Mouse (Mus musculus): ENCODE measurements around the gene Polr1a. TPM values are rescaled to one million over a fixed set of nuclear protein-coding genes. Genes with fewer than 3 reads are reported as not detected.
"Not testable (repeated sequence)": the region's sequence is repeated elsewhere in the genome, so short reads cannot be mapped to it uniquely, and the experiment has no call there.

The Polr1a gene
- 10 to 100 TPM; 32.3 to 35.7 TPM for total RNA-seq (2021)

GRCm38 (mm10) chr6:71908481-71909381 lies at the start of gene Polr1a, which contains the start of gene Ptcd3:
Polr1a (plus strand) TSS chr6:71909053.
Ptcd3 (minus strand) TSS chr6:71908750.
- peak; percentile 95 for DNase-seq

GRCm38 (mm10) chr6:71867751-71868150 lies 41.1 kb upstream of the Polr1a start:
- no peak for DNase-seq

- DNase-seq: no peak
Measured at GRCm38 (mm10) chr6:71868809-71869208, 40.0 kb upstream of the Polr1a start.

DNA sequence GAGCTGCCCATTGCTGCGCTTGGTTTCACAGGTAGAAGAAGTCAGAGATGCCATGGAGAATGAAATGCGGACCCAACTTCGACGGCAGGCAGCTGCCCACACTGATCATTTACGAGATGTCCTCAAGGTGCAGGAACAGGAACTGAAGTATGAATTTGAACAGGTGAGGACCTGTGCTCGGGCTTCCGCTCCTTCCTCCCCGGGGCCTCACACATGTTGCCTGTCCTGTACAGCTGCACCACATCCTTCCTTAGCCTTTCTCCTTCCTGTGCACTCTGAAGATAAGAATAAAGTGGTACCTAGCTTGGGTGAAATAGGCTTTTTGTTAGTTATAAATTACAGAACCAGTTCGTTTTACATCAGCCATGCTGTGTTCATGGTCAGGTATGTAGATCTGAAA lies 37.5 kb upstream of the Polr1a start:
- no peak for DNase-seq

- no peak for DNase-seq
Measured at GRCm38 (mm10) chr6:71877965-71878760, 30.7 kb upstream of the Polr1a start.

DNA sequence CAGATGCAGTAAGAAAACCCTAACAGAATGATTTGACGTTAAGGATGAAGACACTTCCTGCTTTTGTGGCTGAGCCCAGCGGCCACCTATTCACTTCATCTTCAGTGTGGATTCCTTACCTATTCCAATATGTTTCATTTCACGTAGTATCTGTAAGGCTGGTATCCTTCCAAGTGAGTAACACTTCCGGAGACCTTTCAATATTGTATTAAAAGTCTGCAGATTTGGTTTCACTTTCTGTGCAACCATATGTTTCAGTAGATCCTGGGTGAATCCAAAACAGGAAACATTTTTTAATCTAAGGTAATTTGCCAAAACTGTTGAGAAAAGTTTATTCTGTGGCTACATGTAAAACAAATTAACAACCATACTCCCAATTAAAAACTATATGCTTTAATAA lies 15.6 kb upstream of the Polr1a start:
- DNase-seq: no peak

- DNase-seq: no peak
Measured at GRCm38 (mm10) chr6:71907702-71908235, 1.1 kb upstream of the Polr1a start.

DNA sequence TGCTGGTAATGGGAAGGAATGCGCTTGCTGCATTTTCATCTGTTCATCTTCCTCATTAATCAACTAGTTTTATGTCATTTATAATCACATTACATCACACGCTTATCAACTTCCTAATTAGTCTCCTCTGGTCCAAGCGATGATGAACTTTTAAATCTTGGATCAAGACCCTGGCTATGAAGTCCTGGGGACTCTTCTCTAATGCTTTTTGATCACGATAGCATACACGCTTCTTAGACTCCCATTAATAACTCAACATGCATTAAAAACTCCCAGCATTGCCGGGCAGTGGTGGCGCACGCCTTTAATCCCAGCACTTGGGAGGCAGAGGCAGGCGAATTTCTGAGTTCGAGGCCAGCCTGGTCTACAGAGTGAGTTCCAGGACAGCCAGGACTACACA lies 531 bp downstream of the Polr1a start:
- no peak for DNase-seq

GRCm38 (mm10) chr6:71909840-71910239 lies 987 bp downstream of the Polr1a start:
- no peak for DNase-seq

DNA sequence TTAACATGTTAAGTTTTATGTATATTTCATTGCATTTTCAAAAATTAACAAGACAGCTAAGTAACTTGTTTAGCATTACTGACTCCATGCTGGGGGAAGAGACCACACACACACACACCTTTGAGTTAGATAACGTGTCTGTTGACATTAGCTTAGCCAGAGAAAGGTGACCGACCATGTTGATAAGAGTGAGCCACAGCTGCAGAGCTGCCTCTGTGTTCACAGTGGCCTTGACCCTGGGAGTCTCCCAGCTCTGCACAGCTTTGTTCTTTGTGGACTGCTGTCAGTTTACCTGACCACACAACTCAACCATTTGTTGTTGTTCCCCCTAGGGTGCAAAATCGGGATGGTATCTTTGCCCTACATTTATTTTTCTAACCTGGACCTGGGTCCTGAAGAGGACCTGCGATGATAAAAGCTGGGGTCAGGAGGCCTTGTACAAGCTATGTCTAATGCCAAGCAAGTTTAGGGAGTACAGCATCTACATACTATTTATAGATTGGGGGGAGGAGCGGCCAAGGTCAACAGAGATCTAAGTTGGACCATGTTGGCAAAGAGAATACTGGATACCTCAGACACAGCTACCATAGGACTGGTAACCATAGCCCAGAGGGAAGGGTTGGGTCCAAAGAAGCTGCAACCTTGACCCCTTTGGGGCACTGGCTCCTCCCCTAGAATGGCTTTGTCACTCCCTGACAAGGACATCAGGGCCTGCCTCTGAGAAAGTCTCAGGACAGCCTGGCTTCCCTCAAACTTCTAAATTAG lies 3.0 kb downstream of the Polr1a start:
- DNase-seq: no peak

- DNase-seq: no peak
Measured at GRCm38 (mm10) chr6:71920752-71921151, 11.9 kb downstream of the Polr1a start.

- not testable (repeated sequence) for DNase-seq
Measured at GRCm38 (mm10) chr6:71925233-71925632, 16.4 kb downstream of the Polr1a start.

GRCm38 (mm10) chr6:71927911-71928310 lies 19.1 kb downstream of the Polr1a start:
- DNase-seq: peak; percentile 78

GRCm38 (mm10) chr6:71930053-71930452 lies 21.2 kb downstream of the Polr1a start:
- no peak for DNase-seq

DNA sequence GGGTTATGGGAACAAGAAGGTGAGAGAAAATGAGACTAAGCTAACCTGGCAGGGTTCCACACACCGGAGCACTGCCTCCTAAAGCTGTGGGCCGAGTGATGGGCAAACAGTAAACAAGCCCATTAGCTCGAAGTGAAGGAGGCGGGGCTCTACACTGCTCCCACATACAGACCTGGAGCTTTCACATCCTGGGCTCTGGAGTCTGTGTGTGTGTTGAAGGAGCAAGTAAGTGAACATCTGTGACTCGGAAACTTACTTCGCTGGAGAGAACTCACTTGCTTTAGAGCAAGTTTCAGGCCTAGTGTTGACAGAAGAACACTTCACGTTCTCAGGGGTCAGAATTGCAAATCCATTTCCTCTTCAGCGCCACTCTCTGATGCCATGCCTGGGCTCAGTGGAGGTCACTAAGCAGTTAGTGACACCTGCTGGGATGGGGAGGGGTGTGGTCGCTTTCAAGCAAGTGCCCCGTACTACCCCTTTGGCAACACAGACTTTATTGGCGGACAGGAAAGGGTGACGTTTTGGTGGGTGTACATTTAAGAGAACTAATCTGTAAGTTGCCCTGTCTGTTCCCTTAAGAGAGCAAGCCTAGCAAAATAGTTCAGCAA lies 22.1 kb downstream of the Polr1a start:
- DNase-seq: no peak

- no peak for DNase-seq
Measured at GRCm38 (mm10) chr6:71932347-71932746, 23.5 kb downstream of the Polr1a start.

- peak; percentile 63 for DNase-seq
Measured at GRCm38 (mm10) chr6:71934081-71934556, 25.3 kb downstream of the Polr1a start.

- DNase-seq: peak; percentile 28
Measured at GRCm38 (mm10) chr6:71935737-71936136, 26.9 kb downstream of the Polr1a start.

- DNase-seq: no peak
Measured at GRCm38 (mm10) chr6:71940912-71941311, 32.1 kb downstream of the Polr1a start.

DNA sequence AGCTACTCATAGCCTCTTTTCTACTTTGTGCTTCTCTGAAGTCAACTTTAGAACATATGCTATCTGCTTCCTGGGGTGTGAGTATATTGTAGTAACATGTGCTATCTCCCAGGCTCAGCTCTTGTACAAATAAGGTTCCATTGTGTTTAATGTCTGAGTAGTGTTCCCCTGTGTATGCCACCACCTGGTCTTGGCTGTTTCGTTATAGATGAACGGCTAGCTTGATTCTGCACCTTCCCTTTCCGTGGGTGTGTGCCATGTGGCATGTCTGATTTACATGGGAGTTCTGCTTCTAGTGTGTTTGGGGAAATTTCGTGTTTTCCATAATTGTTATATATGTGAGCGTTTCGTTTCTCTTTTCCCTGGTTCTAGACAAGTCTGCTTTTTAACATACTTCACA lies 36.2 kb downstream of the Polr1a start:
- no peak for DNase-seq

DNA sequence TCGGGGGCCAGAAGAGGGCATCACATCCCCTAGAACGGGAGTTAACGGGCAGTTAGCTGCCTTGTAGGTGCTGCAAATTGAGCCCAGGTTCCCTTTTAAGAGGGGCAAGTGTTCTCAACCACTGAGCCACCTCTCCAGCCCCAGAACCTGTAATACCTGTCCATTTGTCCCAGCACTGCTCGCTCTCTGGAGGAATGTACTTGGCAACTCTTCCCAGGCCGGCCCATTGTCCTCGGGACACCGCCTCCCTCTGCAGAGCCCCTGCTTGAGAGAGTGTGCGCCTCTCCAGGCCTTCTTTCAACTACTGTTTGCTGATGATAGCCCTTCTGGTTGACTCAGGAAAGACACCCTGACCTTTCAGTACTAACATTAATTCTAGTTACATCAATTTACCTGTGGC lies 37.3 kb downstream of the Polr1a start:
- no peak for DNase-seq

DNA sequence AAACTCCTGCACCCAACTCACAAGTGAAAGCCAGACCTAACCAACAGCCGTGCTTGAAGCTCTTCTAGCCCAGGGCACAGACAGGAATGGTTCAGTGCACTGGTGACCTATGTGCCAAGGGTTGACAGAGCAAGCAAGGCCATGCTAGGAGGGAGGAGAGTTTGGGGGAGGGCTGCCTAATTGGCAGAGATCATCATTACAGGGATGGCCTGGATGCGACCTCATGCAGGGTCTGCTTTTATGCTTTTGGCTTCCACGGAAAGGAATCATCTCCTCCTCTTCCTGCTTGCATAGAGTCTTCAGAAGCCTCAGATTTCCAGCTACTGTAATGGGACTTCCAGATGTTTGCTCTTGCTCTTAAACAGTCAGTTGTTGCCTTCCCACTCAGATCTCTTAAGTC lies 40.9 kb downstream of the Polr1a start:
- DNase-seq: peak; percentile 20
